Mouse (Mus musculus) kidney, adult 2 months (tissue): ENCODE measurements around the gene Smg6.

Source experiments
- CTCF ChIP-seq: fragments of 200-500 bp; conservative IDR thresholded peaks from 2 replicates; pipeline ENCODE4 v1.5.1; 2011; ENCODE audit warnings: low read depth, mild to moderate bottlenecking, control low read depth, low read length, moderate library complexity, mixed read lengths; ENCODE audit not compliant: insufficient read depth, insufficient read length
- POLR2A ChIP-seq: fragments of 200-500 bp; IDR thresholded peaks from one replicate; pipeline ENCODE4 v1.6.1; 2011; ENCODE audit warnings: low read depth, low read length, control low read depth

GRCm38 (mm10) chr11:75156416-75156815 is 230.8 kb downstream of the Smg6 start:
- TF ChIP-seq POLR2A (no peak), CTCF (no peak)
